Mouse (Mus musculus): ENCODE results near the gene Ugdh. TPM values are rescaled to one million over a fixed set of nuclear protein-coding genes. Genes with fewer than 3 reads are reported as not detected.

Ugdh gene
- total and polyA plus RNA-seq, 2 experiments from 2014 or later, result 28.0 to 33.5 TPM

DNA sequence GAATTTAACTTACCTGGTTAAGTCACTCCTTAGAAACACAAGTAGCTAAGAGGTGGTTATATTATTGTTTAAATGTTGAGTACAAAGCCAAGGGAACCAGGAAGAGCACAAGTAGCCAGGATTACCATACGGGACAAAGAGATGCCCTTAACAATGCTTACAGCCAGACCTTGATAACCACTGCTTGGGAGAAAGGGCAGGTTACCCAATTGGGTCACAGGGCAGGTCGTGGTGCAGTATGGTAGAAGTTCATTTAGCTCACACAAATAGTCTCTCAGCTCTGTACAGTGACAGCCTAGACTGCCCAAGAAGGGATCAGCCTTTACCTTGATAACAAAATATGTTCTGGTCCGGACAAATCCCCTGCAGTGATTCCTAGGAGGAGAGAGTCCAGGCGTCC lies 13.2 kb upstream of the Ugdh start:
- Histone ChIP-seq H3K27me3 (ENCODE audit: insufficient read depth, low read length) (no peaks in the 10 kb centered on the region), H3K4me1 (ENCODE audit: insufficient read depth) (no peaks in the 10 kb centered on the region), H3K4me3 (ENCODE audit: low read depth, low read length) (no peak overlapping the region), H3K9me3 (ENCODE audit: low read length) (no peaks in the 10 kb centered on the region), H3K4me2 (ENCODE audit: low read depth) (no peak overlapping the region), H3K36me3 (ENCODE audit: insufficient read depth) (peaks cover 26% of the 10 kb centered on the region), H3K9ac (no peak overlapping the region), H3K27ac (ENCODE audit: low read depth, low read length) (no peak overlapping the region)
- TF ChIP-seq CTCF (IDR thresholded peaks at IDR 0.05; ENCODE audit: low read depth), result no peak
- DNase-seq, result no peak
- WGBS, result 81% methylated on average over 4 of the region's 4 CpGs
- no peak for ATAC-seq

DNA sequence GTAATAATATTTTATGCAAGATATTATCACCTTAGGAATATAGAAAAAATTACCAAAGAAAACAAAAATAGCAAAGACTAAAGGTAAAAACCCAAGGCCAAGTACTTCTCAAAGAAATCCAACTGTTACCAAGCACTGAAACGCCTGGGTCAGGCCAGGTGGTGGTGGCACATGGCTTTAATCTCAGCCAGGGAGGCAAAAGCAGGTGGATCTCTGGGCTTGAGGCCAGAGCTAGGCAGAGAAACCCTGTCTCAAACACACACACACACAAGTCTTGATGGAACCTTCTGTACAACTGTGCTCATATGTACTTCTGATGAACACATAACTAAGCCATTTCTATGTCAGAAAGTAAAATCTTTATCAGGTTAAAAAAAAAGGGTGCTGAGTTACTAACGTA lies 12.1 kb upstream of the Ugdh start:
- H3K4me1 ChIP-seq (ENCODE audit: insufficient read depth), result no peaks in the 10 kb centered on the region
- ATAC-seq (no peak), DNase-seq (no peak)
- no peak overlapping the region for H3K4me2 ChIP-seq (ENCODE audit: low read depth)
- TF ChIP-seq CTCF (IDR thresholded peaks at IDR 0.05; ENCODE audit: low read depth), result no peak
- 74% methylated on average over 2 of the region's 2 CpGs for WGBS
- no peak overlapping the region for H3K4me3 ChIP-seq (ENCODE audit: low read depth, low read length)
- no peaks in the 10 kb centered on the region for H3K27me3 ChIP-seq (ENCODE audit: insufficient read depth, low read length)
- no peak overlapping the region for H3K27ac ChIP-seq (ENCODE audit: low read depth, low read length)
- H3K9ac ChIP-seq, result no peak overlapping the region
- peaks cover 26% of the 10 kb centered on the region for H3K36me3 ChIP-seq (ENCODE audit: insufficient read depth)
- no peaks in the 10 kb centered on the region for H3K9me3 ChIP-seq (ENCODE audit: low read length)

DNA sequence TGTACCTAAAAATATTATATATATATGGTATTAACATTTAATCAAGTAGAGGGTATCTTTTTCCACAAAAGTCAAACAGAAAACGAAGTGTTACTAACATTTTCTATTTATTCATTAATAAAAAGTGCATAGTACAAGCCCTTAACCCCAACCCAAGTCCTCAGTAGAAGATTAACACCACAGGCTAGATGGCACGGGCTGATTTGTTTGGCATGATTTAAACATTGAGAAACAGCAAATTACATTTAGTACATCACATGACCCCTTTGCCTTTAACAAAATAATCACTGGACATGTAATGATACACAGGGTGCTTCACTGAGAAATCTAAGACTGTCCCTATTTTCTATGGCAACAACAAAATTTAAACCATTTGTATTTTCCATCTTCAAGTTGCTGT lies 11.0 kb upstream of the Ugdh start:
- TF ChIP-seq CTCF (IDR thresholded peaks at IDR 0.05; ENCODE audit: low read depth), result no peak
- Histone ChIP-seq H3K27me3 (ENCODE audit: insufficient read depth, low read length) (no peaks in the 10 kb centered on the region), H3K4me2 (ENCODE audit: low read depth) (no peak overlapping the region), H3K9me3 (ENCODE audit: low read length) (no peaks in the 10 kb centered on the region), H3K27ac (ENCODE audit: low read depth, low read length) (no peak overlapping the region), H3K4me1 (ENCODE audit: insufficient read depth) (no peaks in the 10 kb centered on the region), H3K4me3 (ENCODE audit: low read depth, low read length) (no peak overlapping the region), H3K9ac (no peak overlapping the region), H3K36me3 (ENCODE audit: insufficient read depth) (peaks cover 22% of the 10 kb centered on the region)
- WGBS, result 90% methylated on average over 2 of the region's 2 CpGs
- no peak for ATAC-seq
- no peak for DNase-seq

DNA sequence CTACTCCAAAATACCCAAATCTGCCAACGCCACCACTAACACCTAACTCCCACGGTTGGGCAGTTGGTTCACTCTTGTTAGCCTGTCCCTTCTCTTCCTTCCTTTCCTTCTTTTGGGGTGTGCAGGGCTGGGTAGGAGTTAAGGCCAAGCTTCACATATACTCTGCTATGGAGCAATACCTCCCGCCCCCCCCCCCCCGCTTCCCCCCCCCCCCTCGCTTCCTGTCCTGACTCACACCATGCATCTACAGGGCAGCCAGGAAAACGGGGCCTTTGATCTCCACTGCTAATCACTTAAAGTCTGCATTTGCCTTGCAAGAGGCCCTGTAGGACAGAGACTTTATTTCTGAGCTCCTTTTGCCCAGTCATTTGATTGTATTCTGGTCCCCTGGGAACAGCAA lies 9.2 kb upstream of the Ugdh start:
- ATAC-seq (no peak), DNase-seq (no peak)
- Histone ChIP-seq H3K27ac (ENCODE audit: low read depth, low read length) (no peak overlapping the region), H3K4me2 (ENCODE audit: low read depth) (no peak overlapping the region), H3K36me3 (ENCODE audit: insufficient read depth) (peaks cover 17% of the 10 kb centered on the region), H3K4me3 (ENCODE audit: low read depth, low read length) (no peak overlapping the region), H3K27me3 (ENCODE audit: insufficient read depth, low read length) (no peaks in the 10 kb centered on the region), H3K4me1 (ENCODE audit: insufficient read depth) (no peaks in the 10 kb centered on the region), H3K9me3 (ENCODE audit: low read length) (no peaks in the 10 kb centered on the region), H3K9ac (no peak overlapping the region)
- no peak for TF ChIP-seq CTCF (IDR thresholded peaks at IDR 0.05; ENCODE audit: low read depth)
- WGBS, result 79% methylated on average over 3 of the region's 6 CpGs

DNA sequence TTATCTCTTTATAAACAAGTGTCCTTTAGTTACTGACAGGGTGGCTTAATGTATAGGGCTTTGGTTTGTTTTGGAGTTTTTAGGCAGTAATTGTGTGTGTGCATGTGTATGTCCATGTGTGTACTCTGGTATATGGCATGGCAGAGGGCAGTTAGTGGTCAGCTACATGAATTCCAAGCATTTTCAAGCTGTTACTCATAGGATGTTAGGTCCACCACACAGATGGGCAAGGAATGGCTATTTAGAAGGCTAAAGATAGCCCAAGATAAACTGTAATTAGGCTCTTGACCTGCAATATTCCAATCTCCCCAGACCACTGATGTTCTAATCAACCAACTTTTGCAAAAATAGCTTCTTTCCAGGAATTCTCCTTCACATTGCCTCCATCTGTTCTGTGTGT lies 2.3 kb upstream of the Ugdh start:
- H3K36me3 ChIP-seq (ENCODE audit: insufficient read depth), result no peaks in the 10 kb centered on the region
- H3K4me1 ChIP-seq (ENCODE audit: insufficient read depth), result 0 out of 2 replicates have a peak, but pooled peaks cover 7% of the 10 kb centered on the region
- H3K9me3 ChIP-seq (ENCODE audit: low read length), result no peaks in the 10 kb centered on the region
- no peak overlapping the region for H3K27ac ChIP-seq (ENCODE audit: low read depth, low read length)
- no peak overlapping the region for H3K4me2 ChIP-seq (ENCODE audit: low read depth)
- no peak overlapping the region for H3K4me3 ChIP-seq (ENCODE audit: low read depth, low read length)
- DNase-seq (no peak), ATAC-seq (no peak)
- no peak overlapping the region for H3K9ac ChIP-seq
- TF ChIP-seq CTCF (IDR thresholded peaks at IDR 0.05; ENCODE audit: low read depth), result no peak
- no peaks in the 10 kb centered on the region for H3K27me3 ChIP-seq (ENCODE audit: insufficient read depth, low read length)

DNA sequence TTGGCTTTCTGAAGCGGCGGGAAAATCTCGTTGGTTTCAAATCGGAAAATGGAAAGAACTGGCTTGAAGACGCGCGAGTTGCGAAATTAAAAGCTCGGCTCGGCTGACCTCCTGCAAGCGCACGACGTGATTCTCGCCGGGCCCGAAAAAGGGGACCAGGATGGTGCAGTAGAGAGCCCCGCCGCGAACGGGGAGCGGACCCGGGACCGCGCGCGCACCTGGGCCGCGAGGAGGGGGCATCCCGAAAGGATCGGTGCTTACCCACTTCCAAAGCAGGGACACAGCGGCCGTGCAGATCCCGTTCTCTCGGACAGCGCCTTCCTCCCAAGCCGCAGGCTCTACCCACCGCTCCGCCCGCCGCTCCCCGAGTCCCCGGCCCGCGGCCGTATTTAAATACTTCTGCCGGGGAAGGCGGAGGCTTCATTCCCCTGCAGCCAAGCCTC lies 365 bp downstream of the Ugdh start:
- H3K27ac ChIP-seq (ENCODE audit: low read depth, low read length), result peak overlapping the region; percentile 74
- peak overlapping the region; percentile 64 for H3K4me2 ChIP-seq (ENCODE audit: low read depth)
- H3K4me1 ChIP-seq (ENCODE audit: insufficient read depth), result 0 out of 2 replicates have a peak, but pooled peaks cover 7% of the 10 kb centered on the region
- no peaks in the 10 kb centered on the region for H3K27me3 ChIP-seq (ENCODE audit: insufficient read depth, low read length)
- ATAC-seq (no peak; the same call in 1 of the 2 replicates), DNase-seq (no peak)
- H3K9ac ChIP-seq, result peak overlapping the region; percentile 78
- TF ChIP-seq CTCF (IDR thresholded peaks at IDR 0.05; ENCODE audit: low read depth), result no peak
- peak overlapping the region; percentile 85 for H3K4me3 ChIP-seq (ENCODE audit: low read depth, low read length)
- no peaks in the 10 kb centered on the region for H3K36me3 ChIP-seq (ENCODE audit: insufficient read depth)
- WGBS, result under 1% methylated on average over 43 of the region's 47 CpGs
- H3K9me3 ChIP-seq (ENCODE audit: low read length), result no peaks in the 10 kb centered on the region

DNA sequence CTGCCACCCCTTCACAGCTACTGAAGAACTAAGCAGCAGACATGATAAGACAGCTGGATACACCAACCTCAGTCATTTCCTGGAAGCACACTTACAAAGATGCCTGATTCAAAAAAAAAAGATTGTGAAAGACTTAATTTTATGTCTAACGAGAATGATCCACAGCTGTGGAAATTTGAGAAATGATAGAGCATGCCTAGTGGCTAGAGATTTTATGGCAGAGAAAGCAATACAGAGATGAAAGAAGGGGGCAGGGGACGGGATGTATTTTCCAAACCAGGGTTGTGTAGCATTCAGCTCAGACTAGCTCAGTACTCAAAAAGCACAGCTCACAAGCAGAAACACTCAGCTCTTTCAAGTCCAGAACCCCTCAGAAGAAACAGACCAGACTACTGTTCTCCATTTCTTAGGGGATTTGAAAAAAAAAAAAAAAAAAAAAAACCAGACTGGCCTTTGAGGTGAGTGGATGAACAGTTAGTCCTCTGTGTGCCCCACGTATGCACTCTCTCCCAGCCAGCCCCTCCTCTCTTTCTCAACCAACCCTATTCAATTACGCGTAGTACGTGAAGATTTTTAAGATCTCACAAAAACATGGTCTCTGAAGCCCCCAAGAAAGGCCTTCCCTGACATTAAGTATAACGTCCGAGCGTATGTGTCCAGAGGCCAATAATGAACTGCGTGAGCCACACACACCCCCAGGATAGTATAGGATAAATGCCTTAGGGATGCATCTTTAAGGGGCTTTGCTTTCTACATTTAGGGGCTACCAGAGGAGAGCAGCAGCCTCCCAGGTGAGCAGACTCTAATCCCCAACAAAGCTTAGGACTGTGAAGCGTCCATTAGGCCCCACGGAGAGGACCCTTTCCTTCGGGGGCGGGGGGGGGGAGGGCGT lies 1.0 kb downstream of the Ugdh start:
- peak overlapping the region; percentile 74 for H3K27ac ChIP-seq (ENCODE audit: low read depth, low read length)
- 1% methylated on average over 15 of the region's 15 CpGs for WGBS
- H3K9me3 ChIP-seq (ENCODE audit: low read length), result no peaks in the 10 kb centered on the region
- TF ChIP-seq CTCF (IDR thresholded peaks at IDR 0.05; ENCODE audit: low read depth), result peak; percentile 39
- H3K9ac ChIP-seq, result peak overlapping the region; percentile 78
- H3K36me3 ChIP-seq (ENCODE audit: insufficient read depth), result no peaks in the 10 kb centered on the region
- ATAC-seq (peak; percentile 37), DNase-seq (peak; percentile 68)
- H3K27me3 ChIP-seq (ENCODE audit: insufficient read depth, low read length), result no peaks in the 10 kb centered on the region
- H3K4me2 ChIP-seq (ENCODE audit: low read depth), result peak overlapping the region; percentile 64
- peak overlapping the region; percentile 85 for H3K4me3 ChIP-seq (ENCODE audit: low read depth, low read length)
- 0 out of 2 replicates have a peak, but pooled peaks cover 7% of the 10 kb centered on the region for H3K4me1 ChIP-seq (ENCODE audit: insufficient read depth)

All from forebrain, postnatal 0 days (tissue).